Mouse (Mus musculus) T-cell, adult 2 months (primary cell): ENCODE measurements around the gene Dusp1.
A peak's percentile ranks its signal among the peaks of the same experiment; 100 is the strongest.

Experiments
- DNase-seq: peaks from one replicate; pipeline ENCODE4 v3.0.0; 2022; ENCODE audit warnings: low spot score

Gene Dusp1

GRCm38 (mm10) chr17:26501826-26502225 lies 60.1 kb downstream of the Dusp1 start:
- no peak for DNase-seq

- no peak for DNase-seq
Observed at GRCm38 (mm10) chr17:26498626-26499025, 63.3 kb downstream of the Dusp1 start.

GRCm38 (mm10) chr17:26497416-26497923 lies 64.5 kb downstream of the Dusp1 start:
- DNase-seq, result no peak

- no peak for DNase-seq
Observed at GRCm38 (mm10) chr17:26494642-26495468, 67.1 kb downstream of the Dusp1 start.

- DNase-seq, result no peak
Observed at GRCm38 (mm10) chr17:26492246-26492645, 69.7 kb downstream of the Dusp1 start.

GRCm38 (mm10) chr17:26490910-26491309 lies 71.0 kb downstream of the Dusp1 start:
- DNase-seq, result no peak

GRCm38 (mm10) chr17:26490072-26490471 lies 71.9 kb downstream of the Dusp1 start:
- no peak for DNase-seq

- DNase-seq, result no peak
Observed at GRCm38 (mm10) chr17:26488711-26489403, 73.1 kb downstream of the Dusp1 start.

- DNase-seq, result no peak
Observed at GRCm38 (mm10) chr17:26487917-26488316, 74.0 kb downstream of the Dusp1 start.

- DNase-seq, result no peak
Observed at GRCm38 (mm10) chr17:26487266-26487665, 74.7 kb downstream of the Dusp1 start.

- DNase-seq, result no peak
Observed at GRCm38 (mm10) chr17:26484626-26485421, 77.1 kb downstream of the Dusp1 start.

GRCm38 (mm10) chr17:26480956-26481355 lies 81.0 kb downstream of the Dusp1 start:
- DNase-seq, result no peak

GRCm38 (mm10) chr17:26479619-26480018 lies 82.3 kb downstream of the Dusp1 start:
- no peak for DNase-seq

- DNase-seq, result no peak
Observed at GRCm38 (mm10) chr17:26478672-26479071, 83.3 kb downstream of the Dusp1 start.

GRCm38 (mm10) chr17:26476871-26477270 lies 85.1 kb downstream of the Dusp1 start:
- no peak for DNase-seq

- no peak for DNase-seq
Observed at GRCm38 (mm10) chr17:26468102-26468894, 93.6 kb downstream of the Dusp1 start.

- DNase-seq, result no peak
Observed at GRCm38 (mm10) chr17:26467619-26468018, 94.3 kb downstream of the Dusp1 start.

- DNase-seq, result peak; percentile 74
Observed at GRCm38 (mm10) chr17:26466741-26467150, 95.2 kb downstream of the Dusp1 start.

- no peak for DNase-seq
Observed at GRCm38 (mm10) chr17:26464972-26465371, 97.0 kb downstream of the Dusp1 start.

- DNase-seq, result no peak
Observed at GRCm38 (mm10) chr17:26464481-26464880, 97.4 kb downstream of the Dusp1 start.

- DNase-seq, result no peak
Observed at GRCm38 (mm10) chr17:26463984-26464383, 97.9 kb downstream of the Dusp1 start.
